Mouse (Mus musculus): ENCODE results near the gene Gm21969. TPM values are rescaled to one million over a fixed set of nuclear protein-coding genes. Genes with fewer than 3 reads are reported as not detected.
A peak's percentile ranks its signal among the peaks of the same experiment; 100 is the strongest.

Gene Gm21969
- polyA plus RNA-seq, 1 experiment: not detected

DNA sequence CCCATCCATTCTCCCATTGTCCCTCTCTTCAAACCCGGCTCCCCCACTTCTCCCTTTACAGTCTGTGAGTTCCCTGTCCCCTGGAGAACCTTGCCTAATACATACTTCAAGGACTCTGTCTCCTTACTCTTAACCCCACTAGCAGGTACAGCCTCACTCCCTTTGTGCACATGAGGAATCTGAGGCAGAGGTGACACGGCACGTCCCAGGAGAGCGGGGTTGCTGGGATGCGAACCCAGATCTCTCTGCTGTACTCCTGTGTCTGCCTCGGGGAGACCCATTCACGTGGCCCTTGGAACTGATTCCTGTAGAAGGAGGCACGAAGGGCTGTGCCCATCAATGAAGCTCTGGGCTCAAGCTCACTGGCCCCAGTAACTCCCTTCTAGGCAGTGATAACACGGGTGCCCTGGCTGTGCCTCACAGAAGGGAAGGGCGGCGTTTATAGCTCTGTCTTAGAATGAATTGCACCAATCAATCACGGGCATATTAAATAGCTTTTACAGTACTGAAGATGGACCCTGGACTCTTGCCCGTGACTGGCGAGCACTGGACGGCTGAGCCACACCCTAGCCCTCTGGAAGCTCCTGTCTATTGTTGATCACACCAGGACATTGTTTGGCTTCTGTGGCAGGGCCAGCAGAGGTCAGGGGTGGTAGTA lies 47.2 kb downstream of the Gm21969 start:
- Histone ChIP-seq H3K4me1 (ENCODE audit: control insufficient read depth, insufficient read depth, low read length) (peaks cover 3% of the 10 kb centered on the region; the same call in 1 of the 2 replicates), H3K27ac (ENCODE audit: insufficient read depth, low read depth, low read length) (no peak overlapping the region), H3K4me3 (ENCODE audit: insufficient read depth, low read depth, low read length) (no peak overlapping the region)
- 89% methylated on average over 15 of the region's 15 CpGs for WGBS
- TF ChIP-seq POLR2A (IDR thresholded peaks at IDR 0.05; ENCODE audit: insufficient read depth, low read depth, low read length) (no peak), CTCF (IDR thresholded peaks at IDR 0.05; ENCODE audit: insufficient read depth, low read depth, low read length) (no peak)

DNA sequence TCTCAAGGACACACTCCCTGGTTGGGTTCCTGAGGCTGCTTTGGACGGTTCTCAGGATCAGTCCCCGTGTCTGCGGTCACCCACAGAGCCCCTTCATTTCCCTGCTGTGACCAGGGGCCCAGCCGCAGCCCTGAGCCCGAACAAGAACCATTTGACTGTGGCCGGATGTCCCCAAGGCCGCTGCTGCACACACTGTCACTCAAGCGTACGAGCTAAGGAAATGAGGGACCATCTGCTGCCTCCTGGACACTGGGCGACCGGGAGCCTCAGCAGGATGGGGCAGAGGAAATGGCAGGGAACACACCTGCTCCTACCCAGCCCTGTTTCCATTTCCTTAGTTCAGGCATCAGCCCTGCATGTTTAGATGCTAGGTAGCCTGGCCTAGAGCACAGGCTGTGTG lies 47.9 kb downstream of the Gm21969 start:
- TF ChIP-seq CTCF (IDR thresholded peaks at IDR 0.05; ENCODE audit: insufficient read depth, low read depth, low read length) (no peak), POLR2A (IDR thresholded peaks at IDR 0.05; ENCODE audit: insufficient read depth, low read depth, low read length) (no peak)
- H3K27ac ChIP-seq (ENCODE audit: insufficient read depth, low read depth, low read length): no peak overlapping the region
- 78% methylated on average over 11 of the region's 11 CpGs for WGBS
- peaks cover 3% of the 10 kb centered on the region; the same call in 1 of the 2 replicates for H3K4me1 ChIP-seq (ENCODE audit: control insufficient read depth, insufficient read depth, low read length)
- no peak overlapping the region for H3K4me3 ChIP-seq (ENCODE audit: insufficient read depth, low read depth, low read length)

DNA sequence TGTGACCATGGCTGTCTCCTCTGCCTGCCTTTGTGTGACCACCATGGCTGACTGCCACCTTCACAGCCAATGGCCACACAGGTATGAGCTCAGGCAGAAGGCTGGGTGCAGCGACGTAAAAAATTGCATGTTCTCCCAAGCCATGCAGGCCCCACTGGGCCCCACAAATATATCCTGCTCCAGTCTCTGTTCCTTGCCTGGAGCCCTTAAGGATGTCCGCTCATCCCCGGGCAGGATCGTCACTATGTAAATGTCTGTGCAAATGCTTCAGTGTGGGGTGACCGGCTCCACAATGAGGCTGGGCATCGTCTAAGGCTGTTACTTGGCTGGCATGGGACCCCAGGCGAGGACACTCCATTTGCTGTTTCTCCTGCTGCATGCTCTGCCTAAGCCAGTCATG lies 50.3 kb downstream of the Gm21969 start, which contains the start of gene Tas1r2:
Gene Tas1r2 (plus strand): TSS at position 301 of the 400 bp plus-strand sequence.
- no peak for TF ChIP-seq CTCF (IDR thresholded peaks at IDR 0.05; ENCODE audit: insufficient read depth, low read depth, low read length)
- TF ChIP-seq POLR2A (IDR thresholded peaks at IDR 0.05; ENCODE audit: insufficient read depth, low read depth, low read length): no peak
- WGBS: 85% methylated on average over 8 of the region's 8 CpGs
- H3K4me3 ChIP-seq (ENCODE audit: insufficient read depth, low read depth, low read length): no peak within 1 kb of the TSS

DNA sequence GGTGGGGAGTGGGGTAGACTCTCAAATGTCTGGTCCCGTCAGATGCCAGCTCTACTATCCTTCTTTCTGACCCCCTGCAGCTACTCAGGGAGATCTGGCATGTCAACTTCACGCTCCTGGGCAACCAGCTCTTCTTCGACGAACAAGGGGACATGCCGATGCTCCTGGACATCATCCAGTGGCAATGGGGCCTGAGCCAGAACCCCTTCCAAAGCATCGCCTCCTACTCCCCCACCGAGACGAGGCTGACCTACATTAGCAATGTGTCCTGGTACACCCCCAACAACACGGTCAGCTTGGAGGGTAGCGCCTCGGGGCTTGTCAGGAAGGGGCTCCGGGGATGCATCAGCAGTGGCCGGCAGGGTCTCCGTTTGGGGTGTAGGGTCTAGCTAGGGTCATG lies 58.9 kb downstream of the Gm21969 start:
- peaks cover 7% of the 10 kb centered on the region; the same call in 1 of the 2 replicates for H3K4me1 ChIP-seq (ENCODE audit: control insufficient read depth, insufficient read depth, low read length)
- WGBS: 61% methylated on average over 14 of the region's 14 CpGs
- TF ChIP-seq CTCF (IDR thresholded peaks at IDR 0.05; ENCODE audit: insufficient read depth, low read depth, low read length) (no peak), POLR2A (IDR thresholded peaks at IDR 0.05; ENCODE audit: insufficient read depth, low read depth, low read length) (no peak)
- no peak overlapping the region for H3K27ac ChIP-seq (ENCODE audit: insufficient read depth, low read depth, low read length)
- H3K4me3 ChIP-seq (ENCODE audit: insufficient read depth, low read depth, low read length): no peak overlapping the region

More for the DNA sequence above, 50.3 kb downstream of the Gm21969 start, which contains the start of gene Tas1r2:
- Histone ChIP-seq H3K4me1 (ENCODE audit: control insufficient read depth, insufficient read depth, low read length) (peaks cover 3% of the 10 kb centered on the region; the same call in 1 of the 2 replicates), H3K27ac (ENCODE audit: insufficient read depth, low read depth, low read length) (no peak within 1 kb of the TSS)

DNA sequence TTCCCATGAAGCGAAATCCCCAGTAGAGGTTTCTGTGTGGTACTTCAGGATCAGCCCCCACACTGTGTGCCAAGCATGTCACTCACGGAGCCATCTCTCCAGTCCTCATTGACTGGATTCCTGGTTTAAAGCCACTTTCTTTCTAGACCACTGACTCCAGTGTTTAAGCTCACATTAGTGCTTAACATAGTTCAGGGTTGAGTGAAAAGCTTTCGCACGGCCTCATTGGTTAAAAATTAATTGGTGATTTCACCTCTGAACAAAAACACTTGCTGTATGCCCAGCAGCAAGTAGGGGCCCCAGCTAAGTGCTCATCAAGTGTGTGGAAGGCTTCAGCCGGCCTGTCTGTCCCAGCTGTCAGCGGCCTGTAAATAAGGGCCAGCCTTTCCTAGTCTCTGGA lies 64.6 kb downstream of the Gm21969 start:
- TF ChIP-seq CTCF (IDR thresholded peaks at IDR 0.05; ENCODE audit: insufficient read depth, low read depth, low read length) (no peak), POLR2A (IDR thresholded peaks at IDR 0.05; ENCODE audit: insufficient read depth, low read depth, low read length) (no peak)
- 69% methylated on average over 6 of the region's 6 CpGs for WGBS

DNA sequence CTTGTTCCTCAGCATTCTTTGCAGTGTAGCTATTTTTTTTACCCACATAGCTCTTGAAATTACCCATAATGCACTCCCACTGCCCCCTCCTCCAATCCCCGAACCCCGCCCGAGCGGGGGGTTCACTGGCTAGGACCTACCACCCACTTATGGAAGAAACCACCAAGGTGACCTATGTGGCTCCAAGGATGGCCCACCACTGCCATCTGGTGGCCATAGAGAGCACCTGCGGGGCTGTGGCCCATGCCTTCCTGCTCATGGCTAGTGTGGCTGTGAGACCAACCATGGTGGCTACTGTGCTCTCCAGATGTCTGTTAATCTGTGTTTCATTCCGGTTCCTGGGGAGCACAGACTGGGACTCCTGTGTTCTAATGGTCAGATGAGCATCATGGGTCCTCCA lies 66.9 kb downstream of the Gm21969 start:
- Histone ChIP-seq H3K4me3 (ENCODE audit: insufficient read depth, low read depth, low read length) (no peak overlapping the region), H3K27ac (ENCODE audit: insufficient read depth, low read depth, low read length) (no peak overlapping the region), H3K4me1 (ENCODE audit: control insufficient read depth, insufficient read depth, low read length) (peaks cover 6% of the 10 kb centered on the region)
- TF ChIP-seq CTCF (IDR thresholded peaks at IDR 0.05; ENCODE audit: insufficient read depth, low read depth, low read length) (peak; percentile 95), POLR2A (IDR thresholded peaks at IDR 0.05; ENCODE audit: insufficient read depth, low read depth, low read length) (no peak)
- 7% methylated on average over 6 of the region's 6 CpGs for WGBS

More for the DNA sequence above, 64.6 kb downstream of the Gm21969 start:
- Histone ChIP-seq H3K4me1 (ENCODE audit: control insufficient read depth, insufficient read depth, low read length) (peaks cover 6% of the 10 kb centered on the region), H3K27ac (ENCODE audit: insufficient read depth, low read depth, low read length) (no peak overlapping the region), H3K4me3 (ENCODE audit: insufficient read depth, low read depth, low read length) (no peak overlapping the region)

DNA sequence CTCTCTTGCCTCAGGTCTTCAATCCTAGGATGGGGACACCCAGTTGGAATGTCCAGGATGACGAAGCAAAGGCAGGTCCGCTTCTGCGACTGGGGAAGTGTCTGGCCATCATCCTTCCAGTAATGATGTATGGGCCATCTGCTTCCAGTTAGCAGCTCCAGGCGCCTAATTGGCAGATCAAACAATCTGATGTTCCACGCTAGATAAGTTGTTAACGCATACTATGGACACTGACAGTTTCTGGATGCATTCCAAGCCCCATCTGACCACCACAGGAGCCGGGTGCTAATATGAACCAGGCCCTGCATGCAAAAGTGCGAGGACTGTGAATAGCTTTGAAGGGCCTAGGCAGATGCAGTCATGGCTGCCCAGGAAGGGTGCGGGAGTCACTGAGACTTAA lies 72.7 kb downstream of the Gm21969 start:
- TF ChIP-seq POLR2A (IDR thresholded peaks at IDR 0.05; ENCODE audit: insufficient read depth, low read depth, low read length): no peak
- TF ChIP-seq CTCF (IDR thresholded peaks at IDR 0.05; ENCODE audit: insufficient read depth, low read depth, low read length): no peak
- Histone ChIP-seq H3K4me3 (ENCODE audit: insufficient read depth, low read depth, low read length) (no peak overlapping the region), H3K4me1 (ENCODE audit: control insufficient read depth, insufficient read depth, low read length) (no peaks in the 10 kb centered on the region), H3K27ac (ENCODE audit: insufficient read depth, low read depth, low read length) (no peak overlapping the region)
- 85% methylated on average over 9 of the region's 9 CpGs for WGBS

DNA sequence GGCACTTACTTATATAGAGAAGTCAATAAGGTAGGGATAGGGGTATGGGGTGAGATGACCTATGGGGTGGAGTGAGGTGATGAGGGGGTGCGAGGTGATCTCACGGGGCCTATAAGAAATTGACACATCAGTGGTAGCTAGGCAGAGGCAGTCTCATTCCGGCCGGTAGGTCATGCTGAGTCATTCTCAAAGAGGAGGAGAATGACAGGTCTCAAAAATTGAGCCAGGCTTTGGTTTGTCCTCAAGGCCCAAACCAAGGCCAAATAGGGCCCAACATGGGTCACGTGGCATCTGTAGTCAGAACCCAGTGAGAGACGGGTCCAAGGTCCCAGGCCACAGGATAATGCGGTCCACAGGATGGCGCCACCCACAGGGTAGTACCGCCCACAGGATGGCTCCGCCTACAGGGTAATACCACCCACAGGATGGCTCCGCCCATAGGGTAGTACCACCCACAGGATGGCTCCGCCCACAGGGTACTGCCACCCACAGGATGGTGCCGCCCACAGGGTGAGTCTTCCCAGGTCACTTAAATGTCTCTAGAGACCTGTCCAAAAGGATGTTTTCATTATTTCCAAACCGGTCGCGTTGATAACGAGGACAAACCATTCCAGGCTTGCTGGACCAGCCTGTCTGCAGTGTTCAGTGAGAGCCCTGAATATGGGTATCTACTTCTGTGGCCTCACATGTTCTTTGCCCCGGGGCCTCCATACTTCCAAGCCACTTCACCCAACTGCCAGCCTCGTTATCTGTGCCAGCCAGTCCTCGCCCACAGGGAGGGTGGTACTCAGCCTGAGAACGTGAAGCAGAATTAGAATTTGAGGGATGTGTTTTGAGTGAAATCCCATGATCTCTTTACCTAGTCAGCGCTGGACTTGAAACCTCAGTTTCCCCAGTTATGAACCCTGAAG lies 81.0 kb downstream of the Gm21969 start:
- Histone ChIP-seq H3K4me3 (ENCODE audit: insufficient read depth, low read depth, low read length) (no peak overlapping the region), H3K4me1 (ENCODE audit: control insufficient read depth, insufficient read depth, low read length) (no peaks in the 10 kb centered on the region), H3K27ac (ENCODE audit: insufficient read depth, low read depth, low read length) (no peak overlapping the region)
- TF ChIP-seq POLR2A (IDR thresholded peaks at IDR 0.05; ENCODE audit: insufficient read depth, low read depth, low read length): no peak
- TF ChIP-seq CTCF (IDR thresholded peaks at IDR 0.05; ENCODE audit: insufficient read depth, low read depth, low read length): no peak
- 79% methylated on average over 22 of the region's 22 CpGs for WGBS

DNA sequence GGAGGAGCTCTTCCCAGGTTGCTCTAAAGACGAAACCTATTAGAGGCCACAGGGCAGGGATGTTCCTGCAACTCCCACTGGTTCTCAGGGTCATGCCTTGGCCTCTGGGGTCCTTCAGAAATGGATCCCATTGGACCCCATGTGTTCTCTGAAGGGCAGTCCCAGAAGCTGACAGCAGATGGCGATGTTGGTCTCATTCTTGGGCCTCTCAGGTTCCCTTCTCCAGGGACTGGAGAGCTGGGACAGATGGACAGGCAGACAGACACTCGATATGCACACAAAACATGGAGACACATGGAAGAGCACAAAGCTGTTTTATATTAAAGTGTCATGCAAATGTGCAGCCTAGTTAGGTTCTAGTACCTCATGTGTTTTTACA lies 81.6 kb downstream of the Gm21969 start:
- WGBS: 15% methylated on average over 3 of the region's 3 CpGs
- no peak overlapping the region for H3K27ac ChIP-seq (ENCODE audit: insufficient read depth, low read depth, low read length)
- TF ChIP-seq CTCF (IDR thresholded peaks at IDR 0.05; ENCODE audit: insufficient read depth, low read depth, low read length) (peak; percentile 72; the same call in 1 of the 2 replicates), POLR2A (IDR thresholded peaks at IDR 0.05; ENCODE audit: insufficient read depth, low read depth, low read length) (no peak)

More for the DNA sequence above, 81.6 kb downstream of the Gm21969 start:
- Histone ChIP-seq H3K4me1 (ENCODE audit: control insufficient read depth, insufficient read depth, low read length) (no peaks in the 10 kb centered on the region), H3K4me3 (ENCODE audit: insufficient read depth, low read depth, low read length) (no peak overlapping the region)
